Mouse (Mus musculus): Measurements from ENCODE around the gene AC129217.1. TPM values are rescaled to one million over a fixed set of nuclear protein-coding genes. Genes with fewer than 3 reads are reported as not detected.
A peak's percentile ranks its signal among the peaks of the same experiment; 100 is the strongest.

The AC129217.1 gene
- polyA plus RNA-seq, 1 experiment: not detected

DNA sequence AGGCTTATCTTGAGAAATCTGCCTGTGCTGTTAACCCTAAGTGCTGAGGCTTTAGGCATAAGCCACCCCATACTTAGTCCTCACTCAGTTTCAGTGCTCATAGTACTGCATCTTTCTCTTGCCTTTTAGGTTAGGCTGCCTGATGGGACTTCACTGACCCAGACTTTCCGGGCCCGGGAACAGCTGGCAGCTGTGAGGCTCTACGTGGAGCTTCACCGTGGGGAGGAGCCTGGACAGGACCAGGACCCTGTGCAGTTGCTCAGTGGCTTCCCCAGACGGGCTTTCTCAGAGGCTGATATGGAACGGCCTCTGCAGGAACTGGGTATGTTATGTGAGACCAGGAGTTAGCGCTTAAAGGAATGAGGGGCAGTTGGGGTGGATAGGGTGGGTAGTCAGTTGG lies 45.5 kb downstream of the AC129217.1 start:
- TF ChIP-seq CTCF (IDR thresholded peaks at IDR 0.05; ENCODE audit: insufficient read depth, low read length) (no peak), POLR2A (IDR thresholded peaks at IDR 0.05; ENCODE audit: borderline replicate concordance, extremely low read depth, low read depth, low read length) (no peak)
- DNase-seq: no peak
- Histone ChIP-seq H3K4me3 (replicated peaks; ENCODE audit: extremely low read depth, low read depth, low read length) (no peak overlapping the region), H3K4me1 (ENCODE audit: control insufficient read depth, insufficient read depth, low read length) (peaks cover 3% of the 10 kb centered on the region)
- 89% methylated on average over 7 of the region's 7 CpGs for WGBS

DNA sequence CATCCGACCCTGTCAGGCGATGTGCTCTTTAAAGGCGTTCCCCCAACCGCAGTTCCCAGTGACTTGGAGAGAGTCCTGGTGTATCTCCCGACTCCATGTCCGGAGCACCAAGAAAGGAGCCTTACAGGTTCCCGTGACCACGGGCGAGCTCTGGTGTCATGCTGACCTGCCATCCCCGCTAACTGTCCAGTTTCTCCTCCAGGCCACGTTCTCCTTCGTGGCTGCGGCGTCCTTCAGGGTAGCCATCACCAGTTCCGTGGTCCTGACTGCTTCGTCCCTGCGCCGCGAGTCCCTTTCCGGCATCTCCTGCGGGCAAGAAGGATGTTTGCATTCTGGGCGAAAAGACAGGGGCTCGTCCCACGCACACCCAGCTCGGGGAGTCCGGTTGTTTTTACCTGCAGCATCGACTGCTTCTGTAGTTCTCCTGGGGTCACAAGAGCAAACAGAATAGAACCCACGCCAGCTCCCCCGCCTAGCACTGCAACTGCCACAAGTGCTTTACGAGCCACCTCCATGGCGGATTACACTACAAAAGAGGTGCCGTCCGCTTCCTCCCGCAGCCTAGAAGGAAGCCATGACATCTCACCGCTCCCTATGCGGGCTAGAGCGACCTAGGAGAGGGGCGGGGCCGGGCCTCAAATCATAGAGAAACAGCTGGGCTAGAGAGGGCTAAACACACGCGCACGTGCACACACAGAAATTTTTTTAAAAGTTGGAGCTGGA lies 50.9 kb downstream of the AC129217.1 start, which contains the start of gene Uqcc3:
Gene Uqcc3 (minus strand): TSS at position 613 of the 723 bp plus-strand sequence.
- H3K4me1 ChIP-seq (ENCODE audit: control insufficient read depth, insufficient read depth, low read length): peaks cover 3% of the 10 kb centered on the region
- TF ChIP-seq POLR2A (IDR thresholded peaks at IDR 0.05; ENCODE audit: borderline replicate concordance, extremely low read depth, low read depth, low read length) (peak; percentile 92; the same call in 1 of the 2 replicates), CTCF (IDR thresholded peaks at IDR 0.05; ENCODE audit: insufficient read depth, low read length) (no peak)
- under 1% methylated on average over 42 of the region's 42 CpGs for WGBS
- DNase-seq: peak; percentile 83
- H3K4me3 ChIP-seq (replicated peaks; ENCODE audit: extremely low read depth, low read depth, low read length): peak within 1 kb of the TSS; percentile 76

DNA sequence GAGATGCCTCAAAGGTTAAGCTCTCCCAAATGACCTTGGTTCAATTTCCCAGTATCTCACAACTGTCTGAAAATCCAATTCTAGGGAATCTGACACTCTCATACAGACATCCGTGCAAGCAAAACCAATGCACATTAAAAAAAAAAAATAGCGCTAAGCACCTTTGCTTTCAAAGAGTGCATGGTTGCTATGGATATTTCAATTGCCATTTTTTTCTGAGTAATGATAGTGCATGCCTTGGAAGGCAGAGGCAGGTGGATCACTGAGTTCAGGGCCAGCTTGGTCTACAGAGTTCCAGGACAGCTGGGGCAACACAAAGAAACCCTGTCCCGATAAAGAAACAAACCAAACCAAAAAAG lies 51.4 kb downstream of the AC129217.1 start:
- DNase-seq: no peak
- 8% methylated on average over 3 of the region's 3 CpGs for WGBS
- Histone ChIP-seq H3K4me1 (ENCODE audit: control insufficient read depth, insufficient read depth, low read length) (peaks cover 3% of the 10 kb centered on the region), H3K4me3 (replicated peaks; ENCODE audit: extremely low read depth, low read depth, low read length) (peak overlapping the region; percentile 76)
- no peak for TF ChIP-seq CTCF (IDR thresholded peaks at IDR 0.05; ENCODE audit: insufficient read depth, low read length)
- TF ChIP-seq POLR2A (IDR thresholded peaks at IDR 0.05; ENCODE audit: borderline replicate concordance, extremely low read depth, low read depth, low read length): no peak

DNA sequence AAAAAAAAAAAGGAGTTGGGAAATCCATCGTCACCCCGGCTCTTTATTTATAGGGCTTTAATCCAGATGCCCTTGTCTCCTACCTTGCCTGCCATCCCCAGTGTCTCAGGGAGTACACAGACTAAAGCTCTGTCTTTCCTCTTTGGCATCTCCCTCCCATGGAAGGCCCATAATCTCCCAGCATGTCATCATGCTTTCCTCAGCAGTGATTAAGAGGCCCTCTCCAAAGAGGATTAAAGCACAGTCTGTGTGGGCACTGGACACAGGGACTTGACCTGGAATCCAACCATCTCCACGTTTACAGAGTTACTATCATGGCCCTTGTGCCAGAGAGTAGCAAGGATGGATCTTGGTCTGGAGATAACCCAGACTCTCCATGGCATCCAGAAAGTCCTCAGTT lies 54.0 kb downstream of the AC129217.1 start, which contains the start of the genes Lbhd1 and Gm49403:
Gene Lbhd1 (plus strand): TSS at position 117 of the 400 bp plus-strand sequence.
Gene Gm49403 (plus strand): TSS at position 315 of the 400 bp plus-strand sequence.
- no peak for DNase-seq
- H3K4me1 ChIP-seq (ENCODE audit: control insufficient read depth, insufficient read depth, low read length): peaks cover 6% of the 10 kb centered on the region
- no peak for TF ChIP-seq CTCF (IDR thresholded peaks at IDR 0.05; ENCODE audit: insufficient read depth, low read length)
- no peak for TF ChIP-seq POLR2A (IDR thresholded peaks at IDR 0.05; ENCODE audit: borderline replicate concordance, extremely low read depth, low read depth, low read length)
- no peak within 1 kb of the TSS for H3K4me3 ChIP-seq (replicated peaks; ENCODE audit: extremely low read depth, low read depth, low read length)
- 69% methylated on average over 3 of the region's 3 CpGs for WGBS

DNA sequence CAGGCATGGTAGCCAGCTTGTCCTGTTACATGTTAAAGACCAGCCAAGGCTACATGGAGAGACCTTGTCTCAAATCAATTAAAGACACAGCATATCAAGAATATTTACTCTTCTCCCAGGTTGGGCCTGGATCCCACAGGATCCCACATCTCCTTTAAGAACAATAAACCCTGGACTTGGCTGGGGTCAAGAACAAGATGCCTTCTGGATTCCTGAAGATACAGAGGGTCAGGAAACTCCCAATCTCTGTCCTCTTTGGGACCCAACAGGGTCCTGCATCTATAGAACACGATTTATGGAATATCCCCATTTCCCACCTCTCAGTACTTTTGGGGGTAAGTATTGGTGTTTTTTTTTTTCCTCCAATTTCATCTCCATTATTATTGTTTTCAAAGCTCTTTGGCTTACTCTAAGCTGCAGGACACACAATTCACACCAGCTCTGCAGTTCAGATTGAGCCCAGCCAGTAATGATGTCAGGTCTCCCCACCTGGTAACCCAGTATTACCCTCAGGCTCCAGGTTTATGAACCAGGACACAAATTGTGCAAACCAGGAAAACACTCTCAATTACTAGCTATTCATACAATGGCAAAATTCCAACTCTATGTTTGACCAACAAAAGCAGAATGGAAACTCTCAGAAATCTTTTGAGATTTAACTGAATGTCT lies 57.5 kb downstream of the AC129217.1 start:
- peaks cover 3% of the 10 kb centered on the region; the same call in 1 of the 2 replicates for H3K4me1 ChIP-seq (ENCODE audit: control insufficient read depth, insufficient read depth, low read length)
- DNase-seq: no peak
- WGBS: 40% methylated on average over 1 of the region's 1 CpGs
- no peak for TF ChIP-seq POLR2A (IDR thresholded peaks at IDR 0.05; ENCODE audit: borderline replicate concordance, extremely low read depth, low read depth, low read length)
- no peak for TF ChIP-seq CTCF (IDR thresholded peaks at IDR 0.05; ENCODE audit: insufficient read depth, low read length)
- H3K4me3 ChIP-seq (replicated peaks; ENCODE audit: extremely low read depth, low read depth, low read length): no peak overlapping the region

DNA sequence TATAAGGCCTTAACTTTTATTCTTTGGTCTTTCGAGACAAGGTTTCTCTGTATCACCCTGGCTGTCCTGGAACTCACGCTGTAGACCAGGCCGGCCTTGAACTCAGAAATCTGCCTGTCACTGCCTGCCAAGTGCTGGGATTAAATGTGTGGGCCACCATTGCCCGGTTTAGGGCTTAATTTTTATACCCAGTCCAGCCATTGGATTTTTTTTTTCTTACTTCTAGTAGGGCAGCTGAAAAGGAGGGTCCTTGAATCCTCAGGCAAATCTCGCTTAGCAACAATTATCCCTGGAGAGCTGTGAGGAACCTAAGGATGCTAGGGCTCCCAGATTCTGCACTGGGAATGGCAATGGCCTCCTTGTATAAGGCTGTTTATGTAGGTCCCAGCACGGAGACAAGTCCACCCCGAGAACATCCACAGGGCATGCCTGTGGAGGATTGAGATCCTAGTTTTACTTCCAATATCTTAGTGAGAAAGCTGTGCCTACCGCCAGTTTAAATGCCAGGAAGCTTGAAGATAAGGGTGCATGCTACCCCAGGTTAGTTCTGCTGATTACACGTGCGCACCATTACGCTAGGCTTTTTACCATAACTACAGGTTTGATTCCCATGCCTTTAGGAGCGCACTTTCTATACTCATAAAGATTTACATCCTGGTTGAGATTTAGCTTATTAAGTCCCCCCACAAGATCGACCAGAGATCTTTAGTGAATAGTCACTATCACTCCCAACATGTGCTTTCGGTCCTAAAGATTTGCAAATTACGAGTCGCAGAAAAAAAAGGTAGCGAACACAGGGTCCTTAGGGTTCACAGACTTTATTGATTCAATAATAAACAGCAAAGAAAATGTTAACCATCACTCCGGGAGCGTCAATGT lies 58.3 kb downstream of the AC129217.1 start:
- TF ChIP-seq CTCF (IDR thresholded peaks at IDR 0.05; ENCODE audit: insufficient read depth, low read length): no peak
- no peak for TF ChIP-seq POLR2A (IDR thresholded peaks at IDR 0.05; ENCODE audit: borderline replicate concordance, extremely low read depth, low read depth, low read length)
- H3K4me3 ChIP-seq (replicated peaks; ENCODE audit: extremely low read depth, low read depth, low read length): peak overlapping the region; percentile 96
- H3K4me1 ChIP-seq (ENCODE audit: control insufficient read depth, insufficient read depth, low read length): peaks cover 3% of the 10 kb centered on the region; the same call in 1 of the 2 replicates
- 18% methylated on average over 19 of the region's 19 CpGs for WGBS
- DNase-seq: no peak

DNA sequence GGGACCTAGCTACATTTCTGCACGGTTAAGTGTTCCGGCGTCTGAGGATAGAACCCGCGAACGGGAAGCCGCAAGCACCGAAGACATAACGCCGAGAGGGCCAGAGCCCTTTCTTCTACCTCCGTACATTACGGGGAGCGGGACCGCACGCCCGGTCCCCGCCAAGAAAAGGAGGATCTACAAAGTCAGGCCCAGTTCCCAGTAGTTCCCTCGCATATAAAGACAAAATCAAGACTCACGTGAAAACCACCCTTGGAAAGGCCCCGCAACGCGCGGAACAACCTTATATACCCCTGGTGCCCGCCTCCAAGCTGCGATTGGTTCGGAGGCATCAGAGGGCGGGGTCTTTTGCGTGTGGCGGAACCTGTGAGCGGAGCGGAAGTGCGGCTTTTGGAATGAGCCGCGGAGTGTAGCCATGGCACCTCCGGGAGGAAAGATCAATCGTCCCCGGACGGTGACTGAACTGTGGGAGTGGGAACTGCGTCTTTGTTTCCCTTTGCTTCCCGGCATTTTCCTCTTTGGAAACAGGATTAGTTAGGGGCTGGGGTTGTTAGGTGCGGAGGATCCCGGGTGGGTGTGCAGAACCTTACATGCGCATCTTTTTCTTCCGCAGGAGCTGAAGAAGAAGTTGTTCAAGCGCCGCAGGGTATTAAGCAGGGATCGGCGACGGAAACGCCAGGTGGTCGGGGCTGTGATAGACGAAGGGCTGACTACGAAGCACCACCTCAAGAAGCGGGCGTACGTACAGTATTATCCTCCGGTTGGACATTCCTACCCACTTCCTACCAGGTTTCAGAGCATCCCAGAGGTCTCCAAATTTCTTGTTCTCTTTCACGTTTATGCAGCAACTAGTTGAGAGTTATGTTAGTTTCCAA lies 59.2 kb downstream of the AC129217.1 start, which contains the start of the genes 1810009A15Rik and Gm49416:
Gene 1810009A15Rik (plus strand): TSS at position 343 of the 875 bp plus-strand sequence.
Gene Gm49416 (plus strand): TSS at position 416 of the 875 bp plus-strand sequence.
- no peak; the same call in 1 of the 2 replicates for TF ChIP-seq POLR2A (IDR thresholded peaks at IDR 0.05; ENCODE audit: borderline replicate concordance, extremely low read depth, low read depth, low read length)
- TF ChIP-seq CTCF (IDR thresholded peaks at IDR 0.05; ENCODE audit: insufficient read depth, low read length): no peak
- DNase-seq: peak; percentile 90
- WGBS: under 1% methylated on average over 58 of the region's 58 CpGs
- Histone ChIP-seq H3K4me3 (replicated peaks; ENCODE audit: extremely low read depth, low read depth, low read length) (peak within 1 kb of the TSS; percentile 96), H3K4me1 (ENCODE audit: control insufficient read depth, insufficient read depth, low read length) (peaks cover 3% of the 10 kb centered on the region; the same call in 1 of the 2 replicates)

Other genes with a start within 250 kb of the AC129217.1 start
- gene Slc22a8, start 238.5 kb upstream of the AC129217.1 start, polyA plus RNA-seq (2012; rRNA removed): 0.07 TPM in 1 of 2 replicates, not detected in the other
- not detected in 2 replicates for gene Slc22a6, start 211.7 kb upstream of the AC129217.1 start, polyA plus RNA-seq (2012; rRNA removed)
- 0.89 and 1.7 TPM in 2 replicates for gene Chrm1, start 166.0 kb upstream of the AC129217.1 start, polyA plus RNA-seq (2012; rRNA removed)
- gene Slc3a2, start 106.4 kb upstream of the AC129217.1 start, polyA plus RNA-seq (2012; rRNA removed): 263 and 265 TPM in 2 replicates
- gene Wdr74, start 93.9 kb upstream of the AC129217.1 start, polyA plus RNA-seq (2012; rRNA removed): 19.5 and 21.3 TPM in 2 replicates
- not detected in 2 replicates for gene 1700092M07Rik, start 89.1 kb upstream of the AC129217.1 start, polyA plus RNA-seq (2012; rRNA removed)
- 79.0 and 88.0 TPM in 2 replicates for gene Stx5a, start 88.4 kb upstream of the AC129217.1 start, polyA plus RNA-seq (2012; rRNA removed)
- gene Nxf1, start 72.7 kb upstream of the AC129217.1 start, polyA plus RNA-seq (2012; rRNA removed): 61.4 and 85.3 TPM in 2 replicates
- 188 and 217 TPM in 2 replicates for gene Tmem223, start 58.8 kb upstream of the AC129217.1 start, polyA plus RNA-seq (2012; rRNA removed)
- gene Tmem179b, start 55.3 kb upstream of the AC129217.1 start, polyA plus RNA-seq (2012; rRNA removed): 88.7 and 103 TPM in 2 replicates
- 8.6 and 9.0 TPM in 2 replicates for gene Taf6l, start 43.4 kb upstream of the AC129217.1 start, polyA plus RNA-seq (2012; rRNA removed)
- gene Polr2g, start 31.2 kb upstream of the AC129217.1 start, polyA plus RNA-seq (2012; rRNA removed): 26.2 and 42.5 TPM in 2 replicates
- 1.9 and 2.3 TPM in 2 replicates for gene Zbtb3, start 27.2 kb upstream of the AC129217.1 start, polyA plus RNA-seq (2012; rRNA removed)
- gene Ttc9c, start 10.4 kb upstream of the AC129217.1 start, polyA plus RNA-seq (2012; rRNA removed): 8.5 and 12.8 TPM in 2 replicates
- gene Hnrnpul2, start 9.8 kb upstream of the AC129217.1 start, polyA plus RNA-seq (2012; rRNA removed): 25.4 and 28.0 TPM in 2 replicates
- 140 and 164 TPM in 2 replicates for gene Bscl2, start 7.7 kb downstream of the AC129217.1 start, polyA plus RNA-seq (2012; rRNA removed)
- 0.11 and 0.19 TPM in 2 replicates for gene Gng3, start 9.4 kb downstream of the AC129217.1 start, polyA plus RNA-seq (2012; rRNA removed)
- 2.1 and 3.4 TPM in 2 replicates for gene Lrrn4cl, start 21.0 kb downstream of the AC129217.1 start, polyA plus RNA-seq (2012; rRNA removed)
- gene Ubxn1, start 41.7 kb downstream of the AC129217.1 start, polyA plus RNA-seq (2012; rRNA removed): 84.2 and 101 TPM in 2 replicates
- 26.2 and 37.6 TPM in 2 replicates for gene Uqcc3, start 51.1 kb downstream of the AC129217.1 start, polyA plus RNA-seq (2012; rRNA removed)
- gene Lbhd1, start 54.0 kb downstream of the AC129217.1 start, polyA plus RNA-seq (2012; rRNA removed): 0.58 and 1.7 TPM in 2 replicates
- gene Gm49403, start 54.2 kb downstream of the AC129217.1 start, polyA plus RNA-seq (2012; rRNA removed): not detected in 2 replicates
- gene 1810009A15Rik, start 59.1 kb downstream of the AC129217.1 start, polyA plus RNA-seq (2012; rRNA removed): 11.8 and 15.4 TPM in 2 replicates
- not detected in 2 replicates for gene Gm49416, start 59.2 kb downstream of the AC129217.1 start, polyA plus RNA-seq (2012; rRNA removed)
- 18.5 and 22.2 TPM in 2 replicates for gene Ints5, start 63.2 kb downstream of the AC129217.1 start, polyA plus RNA-seq (2012; rRNA removed)
- 83.8 and 124 TPM in 2 replicates for gene Ganab, start 68.3 kb downstream of the AC129217.1 start, polyA plus RNA-seq (2012; rRNA removed)
- gene B3gat3, start 90.6 kb downstream of the AC129217.1 start, polyA plus RNA-seq (2012; rRNA removed): 92.3 and 107 TPM in 2 replicates
- gene Rom1, start 99.6 kb downstream of the AC129217.1 start, polyA plus RNA-seq (2012; rRNA removed): 11.3 and 14.1 TPM in 2 replicates
- 50.5 and 65.5 TPM in 2 replicates for gene Eml3, start 99.8 kb downstream of the AC129217.1 start, polyA plus RNA-seq (2012; rRNA removed)
- gene Mta2, start 112.1 kb downstream of the AC129217.1 start, polyA plus RNA-seq (2012; rRNA removed): 20.0 and 26.9 TPM in 2 replicates
- gene Tut1, start 124.1 kb downstream of the AC129217.1 start, polyA plus RNA-seq (2012; rRNA removed): 14.9 and 17.9 TPM in 2 replicates
- gene Eef1g, start 137.3 kb downstream of the AC129217.1 start, polyA plus RNA-seq (2012; rRNA removed): 121 and 206 TPM in 2 replicates
- gene Ahnak, start 159.5 kb downstream of the AC129217.1 start, polyA plus RNA-seq (2012; rRNA removed): 56.3 and 84.7 TPM in 2 replicates